Mouse (Mus musculus) lung, postnatal 25 days (tissue): ENCODE results near the gene Sap30bp.

Source experiments
- DNase-seq: peaks from one replicate; pipeline ENCODE4 v3.0.0; 2022; ENCODE audit warnings: low spot score

The Sap30bp gene

GRCm38 (mm10) chr11:115955195-115955858 lies 22.2 kb downstream of the Sap30bp start:
- peak; percentile 50 for DNase-seq

DNA sequence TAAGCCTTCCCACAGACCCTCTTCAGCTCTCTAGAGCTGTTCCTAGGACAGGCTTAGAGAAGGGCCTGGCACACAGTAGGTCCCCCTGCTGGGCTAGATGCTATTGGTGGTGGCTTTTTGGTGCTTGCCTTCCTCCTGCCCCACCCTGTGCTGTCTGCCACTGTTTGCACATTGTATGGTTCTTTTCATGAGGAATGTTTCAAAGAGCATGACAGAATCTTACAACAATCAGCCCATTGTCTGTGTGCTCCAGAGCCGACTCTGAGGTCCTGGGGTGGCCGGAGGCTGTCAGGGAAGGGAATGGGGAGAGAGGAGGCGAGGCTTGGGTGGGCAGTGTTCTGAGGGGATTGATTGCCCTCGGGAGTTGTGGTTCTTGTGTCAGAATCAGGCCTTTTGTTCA lies 23.4 kb downstream of the Sap30bp start:
- DNase-seq: no peak

DNA sequence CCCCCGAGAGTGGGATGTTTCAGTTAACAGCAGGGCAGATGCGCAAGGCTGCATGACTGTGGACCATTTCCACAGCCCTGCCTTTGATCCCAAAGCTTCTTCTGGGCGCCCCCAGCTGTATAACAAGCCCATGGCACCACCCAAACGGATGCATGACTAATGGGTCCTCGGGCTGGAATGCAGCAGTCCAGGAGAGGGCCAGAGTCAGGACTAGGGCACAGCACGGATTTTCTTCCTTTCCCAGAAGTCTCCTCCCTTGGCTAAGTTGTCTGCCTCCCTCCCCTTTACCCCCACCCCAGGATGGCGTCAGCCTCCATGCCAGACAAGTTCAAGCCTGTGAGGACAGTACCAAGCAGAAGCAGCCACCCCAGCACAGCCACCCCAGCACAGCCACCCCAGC lies 24.9 kb downstream of the Sap30bp start:
- no peak for DNase-seq

DNA sequence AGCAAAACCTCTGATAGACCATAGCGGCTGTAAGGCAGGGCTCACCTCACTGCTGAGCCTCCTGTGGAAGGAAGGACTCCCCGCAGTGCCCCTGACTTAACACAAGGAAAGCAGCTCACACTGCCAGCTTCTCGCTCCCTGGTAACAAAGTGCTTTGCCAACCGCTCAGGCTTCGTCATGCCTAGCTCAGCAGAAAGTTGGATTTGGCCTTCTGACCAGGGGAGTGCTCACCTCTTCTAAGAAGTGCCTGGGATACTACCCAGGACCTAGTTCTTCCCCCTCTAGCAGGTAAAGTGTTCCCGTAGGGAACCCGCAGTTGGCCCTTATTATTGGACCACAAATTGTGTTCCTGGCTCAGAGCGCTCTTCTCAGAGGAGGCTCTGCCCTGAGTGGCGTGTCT lies 25.9 kb downstream of the Sap30bp start:
- DNase-seq: no peak

DNA sequence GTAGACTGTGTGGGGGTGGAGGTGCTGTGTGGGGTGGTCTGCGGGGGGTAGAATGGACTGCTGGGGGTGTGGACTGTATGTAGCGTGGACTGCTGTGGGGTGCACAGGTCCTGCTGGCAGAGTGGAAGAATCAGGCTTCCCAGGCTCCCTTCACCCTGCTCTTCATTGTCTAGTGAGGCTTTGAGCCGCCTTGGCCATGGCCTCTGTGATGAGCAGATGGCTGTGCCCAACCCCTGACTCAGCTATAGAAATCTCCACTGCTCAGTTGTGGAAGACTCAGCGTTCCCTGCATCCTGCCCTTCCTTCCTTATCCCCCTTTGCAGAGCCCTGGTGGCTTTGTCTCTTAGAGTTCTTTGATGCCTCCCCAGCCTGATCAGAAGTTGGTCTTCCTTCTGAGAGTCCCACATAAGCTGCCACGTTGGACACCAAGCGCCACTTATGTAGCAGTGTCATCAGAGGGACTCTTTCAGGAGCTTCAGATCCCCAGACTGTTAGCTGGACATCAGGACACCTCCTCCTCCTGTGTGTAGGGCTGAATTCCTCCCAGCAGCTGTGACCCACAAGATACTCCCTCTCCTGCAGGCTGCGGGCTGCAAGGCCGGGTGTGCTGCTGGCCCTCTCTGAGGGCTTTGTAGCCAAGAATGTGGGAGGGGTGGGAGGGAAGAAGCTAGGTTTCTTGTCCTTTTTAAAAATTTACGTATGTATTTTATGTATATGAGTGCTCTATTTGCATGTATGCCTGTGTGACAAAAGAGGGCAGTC lies 29.8 kb downstream of the Sap30bp start:
- no peak for DNase-seq

DNA sequence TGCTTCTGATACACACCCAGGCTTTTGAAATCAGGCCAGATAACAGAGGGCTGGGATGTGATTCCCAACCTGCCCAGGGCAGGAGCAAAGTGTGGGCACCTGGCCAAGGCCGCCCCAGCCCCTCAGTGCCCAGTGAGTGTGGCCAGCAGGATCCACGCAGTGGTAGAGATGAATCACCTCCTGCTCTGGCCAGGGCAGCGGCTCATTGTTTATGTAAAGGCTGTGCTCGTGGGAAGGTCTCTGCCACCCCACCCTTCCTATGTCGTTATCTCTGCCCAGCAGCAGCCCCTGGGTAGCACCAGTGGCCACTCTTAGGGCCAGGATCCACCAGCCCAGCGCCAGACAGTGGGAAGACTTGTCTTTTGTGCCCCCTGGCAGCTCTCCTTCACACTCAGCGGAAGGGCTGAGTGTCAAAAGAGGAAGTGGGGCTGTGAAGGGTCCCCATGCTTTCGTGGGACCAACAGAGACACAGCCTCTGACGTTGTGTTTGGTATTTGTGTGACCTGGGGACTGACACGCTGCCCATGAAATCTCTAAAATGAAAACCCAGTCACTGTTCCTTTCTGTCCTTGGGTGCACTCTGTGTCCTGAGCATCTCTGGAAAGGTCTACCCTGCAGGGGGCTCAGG lies 32.0 kb downstream of the Sap30bp start:
- DNase-seq: peak; percentile 86

- DNase-seq: no peak
These were observed 35.8 kb downstream of the Sap30bp start for GRCm38 (mm10) chr11:115968731-115969405.

DNA sequence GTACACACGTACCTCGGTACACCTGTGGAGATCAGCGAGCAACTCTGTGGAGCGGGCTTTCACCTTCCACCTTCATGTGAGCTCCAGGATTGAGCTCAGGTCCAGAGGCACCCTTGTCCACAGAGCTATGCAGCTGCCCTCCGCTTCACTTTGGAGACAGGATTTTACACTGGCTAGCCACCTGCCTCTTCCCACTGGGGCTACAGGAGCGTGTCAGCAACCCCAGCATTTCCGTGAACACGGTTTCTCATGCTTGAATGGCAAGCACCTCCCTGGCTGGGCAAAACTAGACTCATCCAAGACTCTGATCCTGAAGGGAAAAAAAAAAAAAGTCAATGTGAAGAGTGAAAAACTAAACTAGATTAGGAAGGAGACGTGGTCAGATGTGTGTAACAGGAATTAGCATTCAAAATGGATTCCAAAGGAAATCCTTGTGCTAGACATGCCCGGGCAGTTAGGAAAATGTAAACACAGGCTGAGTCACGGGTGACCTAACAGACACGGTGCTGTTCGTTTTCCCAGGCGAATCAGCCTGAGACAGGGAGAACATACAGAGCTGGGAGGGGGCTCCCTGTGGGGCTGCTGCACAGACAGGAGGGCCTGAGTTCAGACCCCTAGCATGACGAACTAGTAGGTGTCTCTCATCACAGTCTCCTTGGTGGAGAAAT lies 37.1 kb downstream of the Sap30bp start:
- DNase-seq: no peak

DNA sequence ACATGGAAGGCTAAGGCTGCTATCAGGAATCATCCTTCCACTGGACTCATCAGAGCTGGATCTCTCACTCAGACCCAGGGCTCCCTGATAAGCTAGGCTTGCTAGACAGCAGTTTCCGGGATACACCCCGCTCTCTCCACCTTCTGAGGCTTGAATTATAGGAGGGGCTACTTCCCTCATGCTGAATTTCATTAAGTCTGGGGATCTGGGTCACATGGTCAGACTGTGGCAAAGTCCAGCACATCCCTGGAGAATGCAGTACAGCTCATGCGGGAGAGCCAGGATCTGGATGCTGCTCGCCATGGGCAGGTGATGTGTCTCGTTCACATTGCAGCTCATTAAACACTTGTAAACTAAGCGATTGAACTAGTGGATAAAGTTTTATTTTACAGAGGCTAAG lies 37.9 kb downstream of the Sap30bp start:
- DNase-seq: no peak

DNA sequence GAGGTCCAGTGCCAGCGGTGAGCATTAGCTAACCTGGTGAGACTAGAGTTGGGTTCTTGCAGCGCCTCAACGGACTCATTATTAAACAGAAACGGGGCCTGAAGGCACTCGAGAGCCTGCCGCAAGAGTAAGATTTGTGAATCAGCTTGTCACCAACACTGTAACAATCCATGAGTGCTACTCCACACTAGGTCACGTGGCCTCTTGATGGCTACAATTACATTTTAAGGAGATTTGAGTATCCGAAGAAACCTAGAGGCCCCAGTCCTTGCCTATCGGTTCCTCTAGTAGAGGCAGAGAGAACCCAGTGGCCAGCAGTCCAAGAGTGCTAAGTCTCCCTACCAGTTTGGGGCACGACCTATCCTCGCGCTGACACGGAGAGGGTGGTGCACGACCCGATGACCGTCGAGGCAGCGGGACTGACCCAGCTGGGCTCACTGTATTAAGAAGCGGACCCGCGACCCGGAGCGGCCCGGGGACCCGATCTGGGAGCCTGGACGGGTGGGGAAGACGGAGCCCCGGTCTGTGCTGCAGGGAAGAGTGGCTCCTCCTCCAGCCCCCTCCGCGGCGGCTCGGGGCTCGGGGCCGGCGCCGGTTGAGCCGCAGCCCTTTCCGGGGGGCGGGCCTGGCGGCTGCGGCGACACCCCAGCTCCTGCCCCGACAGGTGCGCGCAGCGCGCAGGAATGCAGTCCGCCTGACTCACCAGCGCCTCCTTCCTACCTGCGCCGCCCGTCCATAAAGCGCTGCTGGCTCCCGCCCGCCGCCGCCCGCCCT lies 41.4 kb downstream of the Sap30bp start, which contains the start of gene Itgb4:
Gene Itgb4 (plus strand): TSS at position 401 of the 774 bp plus-strand sequence.
- DNase-seq: peak; percentile 82

GRCm38 (mm10) chr11:115975083-115975420 lies 42.0 kb downstream of the Sap30bp start:
- no peak for DNase-seq

- no peak for DNase-seq
These were observed 42.5 kb downstream of the Sap30bp start for GRCm38 (mm10) chr11:115975544-115975943.

GRCm38 (mm10) chr11:115982472-115982871 lies 49.4 kb downstream of the Sap30bp start:
- no peak for DNase-seq

DNA sequence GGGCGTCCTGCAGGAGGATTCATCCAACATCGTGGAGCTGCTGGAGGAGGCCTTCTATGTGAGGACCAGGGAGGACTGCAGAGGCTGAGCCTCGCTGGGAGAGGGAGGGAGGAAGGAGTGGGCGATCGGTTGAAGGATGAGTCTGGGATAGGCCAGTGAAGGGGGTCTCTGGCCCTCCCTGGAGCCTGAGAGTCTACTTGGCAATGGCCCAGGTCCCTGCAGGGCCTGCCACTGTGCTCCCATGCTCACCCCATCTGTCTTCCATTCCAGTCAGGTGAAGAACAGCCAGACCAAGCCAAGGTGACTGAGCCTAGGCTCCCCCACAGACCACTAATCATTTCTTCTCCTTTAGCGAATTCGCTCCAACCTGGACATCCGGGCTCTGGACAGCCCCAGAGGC lies 50.2 kb downstream of the Sap30bp start:
- DNase-seq: no peak

DNA sequence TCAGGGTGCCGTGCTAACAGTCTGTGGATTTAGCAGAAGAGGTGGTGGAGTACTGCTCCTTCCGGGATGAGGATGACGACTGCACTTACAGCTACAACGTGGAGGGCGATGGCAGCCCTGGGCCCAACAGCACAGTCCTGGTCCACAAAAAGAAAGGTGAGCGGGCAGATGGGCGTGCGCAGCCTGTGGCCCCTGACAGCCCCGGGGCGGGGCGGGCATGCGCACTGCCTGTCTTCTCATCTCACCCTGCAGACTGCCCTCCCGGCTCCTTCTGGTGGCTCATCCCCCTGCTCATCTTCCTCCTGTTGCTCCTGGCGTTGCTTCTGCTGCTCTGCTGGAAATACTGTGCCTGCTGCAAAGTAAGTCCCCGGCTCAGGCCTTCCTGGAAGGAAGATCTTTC lies 56.6 kb downstream of the Sap30bp start:
- no peak for DNase-seq

- DNase-seq: no peak
These were observed 59.0 kb downstream of the Sap30bp start for GRCm38 (mm10) chr11:115992098-115992497.

GRCm38 (mm10) chr11:115995256-115995655 lies 62.2 kb downstream of the Sap30bp start:
- no peak for DNase-seq

- DNase-seq: no peak
These were observed 64.0 kb downstream of the Sap30bp start for GRCm38 (mm10) chr11:115997047-115997446.

GRCm38 (mm10) chr11:115997662-115998061 lies 64.6 kb downstream of the Sap30bp start:
- no peak for DNase-seq

GRCm38 (mm10) chr11:115999027-115999426 lies 65.9 kb downstream of the Sap30bp start:
- DNase-seq: no peak

GRCm38 (mm10) chr11:115999538-116000143 lies 66.6 kb downstream of the Sap30bp start:
- peak; percentile 71 for DNase-seq
